In genomic region chr7:4647291-4647690, GRCm38 (mm10) we compare ENCODE assay signal across 11 mouse cellular contexts. TPM values are rescaled to one million over a fixed set of nuclear protein-coding genes. Genes with fewer than 3 reads are reported as not detected.
DNase-seq lines count a peak whose midpoint lies in the region; ATAC-seq and TF ChIP-seq lines count a peak whose summit lies in the region.
"Had no signal": no experiment of that assay in that cellular context is flagged by ENCODE, and none has a peak within 500 bp of the region (broad histone marks: within the 10 kb centered on the region; RNA-seq: fewer than 3 reads in every experiment).

No protein-coding gene starts in this region.

- H3K4me3 ChIP-seq in heart, postnatal 0 days (ENCODE audit: low read depth, low read length): no peak overlapping the region
- H3K4me3 ChIP-seq in forebrain, embryonic 13.5 days: no peak overlapping the region
- H3K4me3 ChIP-seq: embryonic facial prominence, embryonic 12.5 days; lung, embryonic 15.5 days had no signal

- ATAC-seq in heart, postnatal 0 days (ENCODE audit: insufficient read depth, low read depth): peak; percentile 87
- ATAC-seq in forebrain, embryonic 13.5 days: no peak
- ATAC-seq: hindbrain, postnatal 0 days had no signal

- DNase-seq in B cell, adult 2 months: peak; percentile 84 to 86
- peak; percentile 61 for DNase-seq in CD8-positive naive resting alpha-beta T cell, adult 2 months (ENCODE audit: low read depth in 2 of 2, low spot score in 2 of 2)
- peak; percentile 44 for DNase-seq in heart, postnatal 0 days (ENCODE audit: low spot score)
- DNase-seq in lung, postnatal 10 days: peak; percentile 66
- DNase-seq in frontal cortex, postnatal 14 days (ENCODE audit: low spot score in 2 of 2): no peak
- no peak for DNase-seq in right cerebral cortex, postnatal 4 days
- no peak for DNase-seq in left cerebral cortex, adult 8-10 months (ENCODE audit: low spot score in 2 of 2)

- no peak for TF ChIP-seq CTCF in heart, postnatal 0 days (IDR thresholded peaks at IDR 0.05; ENCODE audit: low read depth)

- WGBS in heart, postnatal 0 days: 17% methylated on average over 6 of the region's 6 CpGs
- 78% methylated on average over 6 of the region's 6 CpGs for WGBS in forebrain, embryonic 13.5 days

- no peak overlapping the region for H3K9ac ChIP-seq in heart, postnatal 0 days (replicated peaks; ENCODE audit: low read depth, low read length)
- no peak overlapping the region for H3K9ac ChIP-seq in forebrain, embryonic 13.5 days
- H3K9ac ChIP-seq: embryonic facial prominence, embryonic 12.5 days; lung, embryonic 15.5 days had no signal

- H3K4me1 ChIP-seq in heart, postnatal 0 days (ENCODE audit: control insufficient read depth, insufficient read depth): peaks cover 9% of the 10 kb centered on the region; the same call in 1 of the 2 replicates
- H3K4me1 ChIP-seq in forebrain, embryonic 13.5 days: no peaks in the 10 kb centered on the region
- H3K4me1 ChIP-seq: embryonic facial prominence, embryonic 12.5 days; lung, embryonic 15.5 days had no signal

- H3K9me3 ChIP-seq in heart, postnatal 0 days (replicated peaks; ENCODE audit: control insufficient read depth, low read length): no peaks in the 10 kb centered on the region
- H3K9me3 ChIP-seq in forebrain, embryonic 13.5 days (replicated peaks): no peaks in the 10 kb centered on the region
- H3K9me3 ChIP-seq: embryonic facial prominence, embryonic 12.5 days; lung, embryonic 15.5 days had no signal

- TF ChIP-seq EP300 in heart, postnatal 0 days (IDR thresholded peaks at IDR 0.05; ENCODE audit: low read depth): no peak

- peaks cover 48% of the 10 kb centered on the region for H3K36me3 ChIP-seq in heart, postnatal 0 days (replicated peaks; ENCODE audit: control insufficient read depth, insufficient read depth, low read length)
- H3K36me3 ChIP-seq in forebrain, embryonic 13.5 days (ENCODE audit: poor library complexity, severe bottlenecking): peaks cover 58% of the 10 kb centered on the region

- H3K27ac ChIP-seq in heart, postnatal 0 days (ENCODE audit: low read depth): peak overlapping the region; percentile 51
- no peak overlapping the region for H3K27ac ChIP-seq in forebrain, embryonic 13.5 days
- H3K27ac ChIP-seq: embryonic facial prominence, embryonic 12.5 days; hindbrain, postnatal 0 days had no signal

- H3K4me2 ChIP-seq in heart, postnatal 0 days (ENCODE audit: low read depth, low read length): no peak overlapping the region
- H3K4me2 ChIP-seq in forebrain, embryonic 13.5 days: no peak overlapping the region
- H3K4me2 ChIP-seq: embryonic facial prominence, embryonic 12.5 days; lung, embryonic 15.5 days had no signal

- H3K27me3 ChIP-seq in heart, postnatal 0 days (ENCODE audit: control insufficient read depth, insufficient read depth, low read length): no peaks in the 10 kb centered on the region
- H3K27me3 ChIP-seq in forebrain, embryonic 13.5 days: no peaks in the 10 kb centered on the region
- H3K27me3 ChIP-seq: embryonic facial prominence, embryonic 12.5 days; lung, embryonic 15.5 days had no signal

RNA-seq across cellular contexts. Expression of gene Ppp6r1, which starts 11.5 kb away (rescaled TPM):
- 101 and 146 TPM in 2 replicates for total RNA-seq in heart, postnatal 0 days (2014; rRNA removed; ENCODE audit: low replicate concordance)
- 4.9 and 5.7 TPM in 2 replicates for polyA plus RNA-seq in heart, postnatal 0 days (2015; fragmentation: Nextera tagmentation; extraction: Ambion mirVana)
- polyA plus RNA-seq in forebrain, embryonic 13.5 days (2015; fragmentation: Nextera tagmentation; extraction: Ambion mirVana): 7.8 and 8.1 TPM in 2 replicates
- total RNA-seq in left cerebral cortex, adult 8-10 months (2022): 100 to 1,000 TPM; 118 to 128 (median 127) TPM

RNA-seq across cellular contexts. Expression of gene Tmem86b, which starts 16.1 kb away (rescaled TPM):
- 4.8 and 11.5 TPM in 2 replicates for total RNA-seq in heart, postnatal 0 days (2014; rRNA removed; ENCODE audit: low replicate concordance)
- 0.33 and 0.82 TPM in 2 replicates for polyA plus RNA-seq in heart, postnatal 0 days (2015; fragmentation: Nextera tagmentation; extraction: Ambion mirVana)
- polyA plus RNA-seq in forebrain, embryonic 13.5 days (2015; fragmentation: Nextera tagmentation; extraction: Ambion mirVana): 2.9 and 3.3 TPM in 2 replicates
- total RNA-seq in left cerebral cortex, adult 8-10 months (2022): 10 to 100 TPM in 3 of 4 experiments, 1 to 10 TPM in 1; 9.1 to 12.5 (median 12.2) TPM

RNA-seq across cellular contexts. Expression of gene Hspbp1, which starts 37.6 kb away (rescaled TPM):
- 138 and 156 TPM in 2 replicates for total RNA-seq in heart, postnatal 0 days (2014; rRNA removed; ENCODE audit: low replicate concordance)
- 69.8 and 72.9 TPM in 2 replicates for polyA plus RNA-seq in heart, postnatal 0 days (2015; fragmentation: Nextera tagmentation; extraction: Ambion mirVana)
- polyA plus RNA-seq in forebrain, embryonic 13.5 days (2015; fragmentation: Nextera tagmentation; extraction: Ambion mirVana): 117 and 125 TPM in 2 replicates
- total RNA-seq in left cerebral cortex, adult 8-10 months (2022): 10 to 100 TPM; 83.7 to 95.5 (median 89.4) TPM

RNA-seq across cellular contexts. Expression of gene Brsk1, which starts 43.1 kb away (rescaled TPM):
- 7.1 and 10.9 TPM in 2 replicates for total RNA-seq in heart, postnatal 0 days (2014; rRNA removed; ENCODE audit: low replicate concordance)
- 0.22 and 0.36 TPM in 2 replicates for polyA plus RNA-seq in heart, postnatal 0 days (2015; fragmentation: Nextera tagmentation; extraction: Ambion mirVana)
- 6.1 and 6.5 TPM in 2 replicates for polyA plus RNA-seq in forebrain, embryonic 13.5 days (2015; fragmentation: Nextera tagmentation; extraction: Ambion mirVana)
- 100 to 1,000 TPM; 377 to 435 (median 401) TPM for total RNA-seq in left cerebral cortex, adult 8-10 months (2022)

RNA-seq across cellular contexts. Expression of gene Ptprh, which starts 43.5 kb away (rescaled TPM):
- not detected in 2 replicates for total RNA-seq in heart, postnatal 0 days (2014; rRNA removed; ENCODE audit: low replicate concordance)
- not detected in 2 replicates for polyA plus RNA-seq in heart, postnatal 0 days (2015; fragmentation: Nextera tagmentation; extraction: Ambion mirVana)
- polyA plus RNA-seq in forebrain, embryonic 13.5 days (2015; fragmentation: Nextera tagmentation; extraction: Ambion mirVana): 0.09 and 0.13 TPM in 2 replicates
- 1 to 10 TPM in 3 of 4 experiments, under 1 TPM in 1; 0.79 to 1.7 (median 1.3) TPM for total RNA-seq in left cerebral cortex, adult 8-10 months (2022)
- polyA plus RNA-seq: embryonic facial prominence, embryonic 12.5 days; lung, embryonic 15.5 days had no signal

Comparison
In these comparisons a context has a peak if more than half of its experiments do, and no peak if none do; other contexts are left out.
1. DNase-seq: peak in B cell, adult 2 months (2 of 2), CD8-positive naive resting alpha-beta T cell, adult 2 months (2 of 2), heart, postnatal 0 days (single experiment) and lung, postnatal 10 days (single experiment); none in frontal cortex, postnatal 14 days (0 of 2), right cerebral cortex, postnatal 4 days (single experiment) and left cerebral cortex, adult 8-10 months (0 of 2).